Mouse (Mus musculus): ENCODE measurements around the gene Prl7a1.

The Prl7a1 gene

DNA sequence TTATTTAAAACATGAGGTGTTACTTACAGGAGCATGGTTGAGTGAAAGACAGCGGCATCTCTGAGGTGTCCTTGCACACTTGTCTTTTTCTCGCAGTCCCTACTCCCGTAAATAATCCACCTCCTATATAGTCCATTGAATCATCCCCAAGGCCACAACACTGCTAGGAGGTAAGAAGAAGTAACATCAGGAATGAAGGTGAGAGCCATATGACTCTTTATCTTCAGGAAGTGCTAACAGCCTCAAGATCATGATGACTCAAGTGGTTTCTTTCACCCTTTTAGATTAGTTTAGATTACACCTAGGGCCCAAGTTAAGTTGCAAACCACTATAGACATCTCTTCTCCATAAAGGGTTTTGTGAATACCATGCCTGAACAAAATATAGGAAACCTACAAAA, at the start of gene Prl7a1:
Gene Prl7a1 (minus strand): TSS at position 101 of the 400 bp plus-strand sequence.
- in situ Hi-C loops (cut with MboI; ENCODE audit: unreplicated experiment in 2 of 2) = no loop called here

DNA sequence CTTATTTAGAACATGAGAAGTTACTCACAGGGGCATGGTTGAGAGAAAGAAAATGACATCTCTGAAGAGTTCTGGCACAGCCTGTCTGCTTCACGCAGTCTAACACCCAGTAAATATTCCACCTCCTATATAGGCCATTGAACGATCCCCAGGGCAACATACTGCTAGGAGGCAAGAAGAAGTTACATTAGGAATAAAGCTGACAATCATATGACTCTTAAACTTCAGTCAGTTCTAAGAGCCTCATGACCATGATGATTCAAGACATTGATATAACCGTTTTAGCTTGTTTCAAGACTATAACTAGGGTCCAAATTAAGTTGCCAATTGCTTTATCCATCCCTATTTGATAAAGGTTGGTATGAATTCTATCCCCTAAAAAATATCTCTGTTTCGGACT, 25.6 kb upstream of the Prl7a1 start, which contains the start of gene Prl7a2:
Gene Prl7a2 (minus strand): TSS at position 101 of the 400 bp plus-strand sequence.
- in situ Hi-C loops (cut with MboI; ENCODE audit: unreplicated experiment in 2 of 2) = no loop called here

- in situ Hi-C loops (cut with MboI; ENCODE audit: unreplicated experiment in 2 of 2) = no loop called here
Measured at GRCm38 (mm10) chr13:27660747-27661146, 18.5 kb upstream of the Prl7a1 start.

- in situ Hi-C loops (cut with MboI; ENCODE audit: unreplicated experiment in 2 of 2) = no loop called here
Measured at GRCm38 (mm10) chr13:27610482-27610881, 31.8 kb downstream of the Prl7a1 start, which contains the start of gene Prl7b1. TSS of gene Prl7b1 (minus strand) at chr13:27610582.
